Mouse (Mus musculus): ENCODE results near the gene Thsd7a. TPM values are rescaled to one million over a fixed set of nuclear protein-coding genes. Genes with fewer than 3 reads are reported as not detected.

Thsd7a gene
- polyA plus RNA-seq, 1 experiment from 2014 or later = 19.8 TPM

DNA sequence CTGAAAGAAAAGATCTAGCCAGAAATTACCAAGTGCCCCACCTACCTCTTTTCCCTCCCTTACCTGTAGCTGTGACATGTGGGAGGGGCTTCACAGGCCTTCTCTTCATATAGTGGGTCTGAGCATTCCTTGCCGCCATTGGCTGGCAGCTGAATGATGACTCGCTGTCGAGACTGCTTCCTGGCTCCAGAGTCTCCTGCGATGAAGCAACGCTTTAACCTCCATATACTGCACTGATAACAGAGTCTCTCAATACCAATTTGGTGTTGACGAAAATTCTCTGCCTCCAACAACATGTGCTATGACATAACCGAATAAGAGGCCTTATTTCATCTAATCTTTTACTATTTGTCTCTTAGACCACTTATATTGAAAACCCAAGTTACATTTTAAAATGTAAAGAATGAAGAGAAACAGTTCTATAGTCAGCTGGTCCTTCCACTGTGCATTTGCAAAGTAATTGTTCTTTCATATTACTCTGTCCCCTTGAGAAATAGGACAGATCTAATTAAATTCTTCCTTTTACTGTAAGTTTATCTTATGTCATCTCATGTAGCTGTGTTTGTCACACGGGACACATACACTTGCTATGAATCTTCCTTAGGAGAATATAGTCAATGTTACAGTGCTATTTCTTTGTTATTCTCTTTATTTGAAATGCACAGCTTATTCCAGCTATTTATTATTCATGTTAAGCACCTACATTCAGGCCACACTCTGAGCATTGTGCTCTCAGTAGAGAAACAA is 351.3 kb downstream of the Thsd7a start:
- Histone ChIP-seq H3K4me2 (no peak overlapping the region), H3K36me3 (ENCODE audit: control insufficient read depth, insufficient read depth, low read length) (no peaks in the 10 kb centered on the region), H3K27ac (ENCODE audit: low read depth, low read length) (no peak overlapping the region), H3K9me3 (ENCODE audit: control insufficient read depth, low read length) (no peaks in the 10 kb centered on the region), H3K4me3 (ENCODE audit: low read depth, low read length) (no peak overlapping the region), H3K9ac (ENCODE audit: low read length) (no peak overlapping the region), H3K27me3 (ENCODE audit: control insufficient read depth, insufficient read depth, low read length) (no peaks in the 10 kb centered on the region), H3K4me1 (ENCODE audit: control insufficient read depth, insufficient read depth, low read length) (no peaks in the 10 kb centered on the region)
- DNase-seq (ENCODE audit: low spot score, missing footprints) = no peak
- ATAC-seq (ENCODE audit: low FRiP score) = no peak
- WGBS = 90% methylated on average over 8 of the region's 8 CpGs

GRCm38 (mm10) chr6:12393574-12394380 is 355.4 kb downstream of the Thsd7a start:
- no peak overlapping the region for H3K9ac ChIP-seq (ENCODE audit: low read length)
- ATAC-seq (ENCODE audit: low FRiP score) (no peak), DNase-seq (ENCODE audit: low spot score, missing footprints) (no peak)
- no peak overlapping the region for H3K4me3 ChIP-seq (ENCODE audit: low read depth, low read length)
- no peaks in the 10 kb centered on the region for H3K27me3 ChIP-seq (ENCODE audit: control insufficient read depth, insufficient read depth, low read length)
- WGBS = 80% methylated on average over 2 of the region's 2 CpGs
- no peak overlapping the region for H3K27ac ChIP-seq (ENCODE audit: low read depth, low read length)
- no peak overlapping the region for H3K4me2 ChIP-seq
- H3K36me3 ChIP-seq (ENCODE audit: control insufficient read depth, insufficient read depth, low read length) = no peaks in the 10 kb centered on the region
- H3K4me1 ChIP-seq (ENCODE audit: control insufficient read depth, insufficient read depth, low read length) = no peaks in the 10 kb centered on the region
- no peaks in the 10 kb centered on the region for H3K9me3 ChIP-seq (ENCODE audit: control insufficient read depth, low read length)

DNA sequence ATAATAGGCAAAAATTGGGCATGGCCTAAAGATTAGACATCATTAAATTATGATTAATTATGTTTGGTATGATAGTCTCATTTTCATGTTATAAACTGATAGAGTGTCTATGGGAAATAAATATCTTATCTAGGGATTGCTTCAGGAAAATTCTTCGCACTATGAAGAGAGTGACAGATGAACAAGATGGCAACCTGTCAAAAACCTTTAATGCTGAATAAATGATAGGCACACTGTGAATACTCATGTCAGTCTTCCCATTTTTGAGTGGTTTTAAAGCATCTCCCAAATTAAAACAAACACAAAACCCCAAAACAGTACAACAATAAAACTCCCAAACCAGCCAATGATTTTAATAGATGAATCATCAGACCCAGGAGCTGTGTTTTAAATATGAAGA is 362.5 kb downstream of the Thsd7a start:
- no peak overlapping the region for H3K4me3 ChIP-seq (ENCODE audit: low read depth, low read length)
- no peak for ATAC-seq (ENCODE audit: low FRiP score)

DNA sequence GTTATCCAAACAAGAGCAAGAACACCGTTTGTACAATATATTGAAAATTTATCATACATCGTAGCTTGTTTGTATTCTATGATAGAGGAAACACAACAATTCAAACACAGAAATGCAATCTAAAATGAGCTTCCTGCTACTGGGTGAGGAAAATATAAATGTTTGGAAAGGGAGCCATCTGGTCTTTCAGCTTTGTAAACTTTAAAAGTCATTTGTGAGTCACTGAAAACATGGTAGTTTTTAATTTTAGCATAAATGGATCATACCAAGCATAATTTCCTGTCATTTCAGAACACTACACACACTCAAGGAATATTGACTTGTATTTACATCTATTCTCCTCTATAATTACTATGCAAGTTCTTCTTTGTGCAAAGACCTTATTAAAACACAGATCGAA is 363.6 kb downstream of the Thsd7a start:
- no peaks in the 10 kb centered on the region for H3K36me3 ChIP-seq (ENCODE audit: control insufficient read depth, insufficient read depth, low read length)
- no peaks in the 10 kb centered on the region for H3K9me3 ChIP-seq (ENCODE audit: control insufficient read depth, low read length)
- no peaks in the 10 kb centered on the region for H3K4me1 ChIP-seq (ENCODE audit: control insufficient read depth, insufficient read depth, low read length)
- no peak overlapping the region for H3K4me3 ChIP-seq (ENCODE audit: low read depth, low read length)
- no peak overlapping the region for H3K4me2 ChIP-seq
- H3K27ac ChIP-seq (ENCODE audit: low read depth, low read length) = no peak overlapping the region
- H3K9ac ChIP-seq (ENCODE audit: low read length) = no peak overlapping the region
- 90% methylated on average over 3 of the region's 3 CpGs for WGBS
- no peaks in the 10 kb centered on the region for H3K27me3 ChIP-seq (ENCODE audit: control insufficient read depth, insufficient read depth, low read length)
- no peak for DNase-seq (ENCODE audit: low spot score, missing footprints)
- ATAC-seq (ENCODE audit: low FRiP score) = no peak

More for the DNA sequence above, 362.5 kb downstream of the Thsd7a start:
- no peak overlapping the region for H3K27ac ChIP-seq (ENCODE audit: low read depth, low read length)
- no peak overlapping the region for H3K4me2 ChIP-seq
- DNase-seq (ENCODE audit: low spot score, missing footprints) = no peak
- H3K4me1 ChIP-seq (ENCODE audit: control insufficient read depth, insufficient read depth, low read length) = no peaks in the 10 kb centered on the region
- H3K9ac ChIP-seq (ENCODE audit: low read length) = no peak overlapping the region
- WGBS = 98% methylated on average over 1 of the region's 1 CpGs
- H3K27me3 ChIP-seq (ENCODE audit: control insufficient read depth, insufficient read depth, low read length) = no peaks in the 10 kb centered on the region
- H3K9me3 ChIP-seq (ENCODE audit: control insufficient read depth, low read length) = no peaks in the 10 kb centered on the region
- H3K36me3 ChIP-seq (ENCODE audit: control insufficient read depth, insufficient read depth, low read length) = no peaks in the 10 kb centered on the region

DNA sequence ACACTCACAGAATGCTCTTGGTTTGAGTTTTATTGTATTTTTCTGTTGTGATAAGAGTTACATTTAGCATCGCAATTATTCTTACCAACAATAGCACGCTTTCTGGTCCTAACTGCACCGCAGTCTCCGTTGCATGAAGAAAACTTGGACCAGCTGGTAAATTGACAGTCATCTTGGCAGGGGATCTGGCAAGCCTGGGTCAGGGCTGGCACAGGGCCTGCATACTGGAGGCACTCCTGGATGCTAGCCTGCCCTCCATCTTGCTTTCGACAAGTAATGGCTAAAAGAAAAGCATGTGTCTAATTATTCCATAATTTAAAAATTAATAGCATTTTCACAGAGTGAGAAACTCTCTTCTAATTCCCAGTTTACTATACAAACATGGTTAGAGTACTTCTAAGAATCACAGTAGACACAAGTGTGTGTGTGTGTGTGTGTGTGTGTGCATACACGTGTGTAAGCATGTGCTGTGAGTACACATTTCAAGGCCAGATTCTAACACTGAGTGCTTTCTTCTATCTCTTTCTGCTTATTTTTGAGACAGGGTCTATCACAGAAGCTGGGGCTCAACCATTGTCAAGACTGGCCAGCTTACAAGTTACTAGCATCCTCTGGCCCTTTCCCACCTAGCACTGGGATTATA is 368.0 kb downstream of the Thsd7a start:
- 89% methylated on average over 6 of the region's 6 CpGs for whole genome bisulfite sequencing
- DNase-seq (ENCODE audit: low spot score, missing footprints) = no peak

GRCm38 (mm10) chr6:12380717-12381116 is 368.5 kb downstream of the Thsd7a start:
- WGBS = 90% methylated on average over 2 of the region's 2 CpGs
- H3K9me3 ChIP-seq (ENCODE audit: control insufficient read depth, low read length) = no peaks in the 10 kb centered on the region
- DNase-seq (ENCODE audit: low spot score, missing footprints) = no peak
- no peak overlapping the region for H3K9ac ChIP-seq (ENCODE audit: low read length)
- H3K4me2 ChIP-seq = no peak overlapping the region
- H3K36me3 ChIP-seq (ENCODE audit: control insufficient read depth, insufficient read depth, low read length) = no peaks in the 10 kb centered on the region
- H3K4me1 ChIP-seq (ENCODE audit: control insufficient read depth, insufficient read depth, low read length) = no peaks in the 10 kb centered on the region
- no peaks in the 10 kb centered on the region for H3K27me3 ChIP-seq (ENCODE audit: control insufficient read depth, insufficient read depth, low read length)
- no peak for ATAC-seq (ENCODE audit: low FRiP score)
- H3K4me3 ChIP-seq (ENCODE audit: low read depth, low read length) = no peak overlapping the region
- no peak overlapping the region for H3K27ac ChIP-seq (ENCODE audit: low read depth, low read length)

More for the DNA sequence above, 368.0 kb downstream of the Thsd7a start:
- H3K9ac ChIP-seq (ENCODE audit: low read length) = no peak overlapping the region
- H3K27ac ChIP-seq (ENCODE audit: low read depth, low read length) = no peak overlapping the region
- ATAC-seq (ENCODE audit: low FRiP score) = no peak
- H3K4me3 ChIP-seq (ENCODE audit: low read depth, low read length) = no peak overlapping the region
- no peaks in the 10 kb centered on the region for H3K9me3 ChIP-seq (ENCODE audit: control insufficient read depth, low read length)
- H3K36me3 ChIP-seq (ENCODE audit: control insufficient read depth, insufficient read depth, low read length) = no peaks in the 10 kb centered on the region
- H3K4me2 ChIP-seq = no peak overlapping the region
- H3K27me3 ChIP-seq (ENCODE audit: control insufficient read depth, insufficient read depth, low read length) = no peaks in the 10 kb centered on the region
- no peaks in the 10 kb centered on the region for H3K4me1 ChIP-seq (ENCODE audit: control insufficient read depth, insufficient read depth, low read length)

GRCm38 (mm10) chr6:12358737-12359136 is 390.5 kb downstream of the Thsd7a start:
- H3K4me1 ChIP-seq (ENCODE audit: control insufficient read depth, insufficient read depth, low read length) = no peaks in the 10 kb centered on the region
- 89% methylated on average over 2 of the region's 2 CpGs for WGBS
- no peaks in the 10 kb centered on the region for H3K27me3 ChIP-seq (ENCODE audit: control insufficient read depth, insufficient read depth, low read length)
- ATAC-seq (ENCODE audit: low FRiP score) (no peak), DNase-seq (ENCODE audit: low spot score, missing footprints) (no peak)
- H3K36me3 ChIP-seq (ENCODE audit: control insufficient read depth, insufficient read depth, low read length) = no peaks in the 10 kb centered on the region
- no peak overlapping the region for H3K4me2 ChIP-seq
- no peak overlapping the region for H3K27ac ChIP-seq (ENCODE audit: low read depth, low read length)
- H3K9me3 ChIP-seq (ENCODE audit: control insufficient read depth, low read length) = no peaks in the 10 kb centered on the region
- H3K4me3 ChIP-seq (ENCODE audit: low read depth, low read length) = no peak overlapping the region
- no peak overlapping the region for H3K9ac ChIP-seq (ENCODE audit: low read length)

DNA sequence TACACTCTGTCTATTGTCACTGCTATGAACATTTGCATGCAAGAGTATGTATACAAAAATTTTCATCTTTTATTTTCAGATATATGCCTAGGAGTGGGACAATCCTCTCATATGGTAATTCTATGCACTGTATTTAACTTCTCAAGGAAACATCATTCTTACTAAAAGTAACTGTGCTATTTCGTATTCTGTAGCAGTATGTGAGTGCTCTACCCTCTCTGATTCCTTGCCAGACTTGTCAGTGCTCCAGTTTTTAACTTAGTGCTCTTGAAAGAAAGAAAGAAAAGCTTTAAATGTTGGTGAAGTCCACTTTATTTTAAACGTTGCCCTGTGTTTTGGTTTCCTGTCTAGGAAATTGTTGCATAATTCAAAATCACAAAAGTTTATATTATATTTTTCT is 395.6 kb downstream of the Thsd7a start:
- Histone ChIP-seq H3K36me3 (ENCODE audit: control insufficient read depth, insufficient read depth, low read length) (no peaks in the 10 kb centered on the region), H3K27ac (ENCODE audit: low read depth, low read length) (no peak overlapping the region), H3K27me3 (ENCODE audit: control insufficient read depth, insufficient read depth, low read length) (no peaks in the 10 kb centered on the region), H3K9me3 (ENCODE audit: control insufficient read depth, low read length) (no peaks in the 10 kb centered on the region), H3K4me3 (ENCODE audit: low read depth, low read length) (no peak overlapping the region), H3K4me2 (no peak overlapping the region), H3K4me1 (ENCODE audit: control insufficient read depth, insufficient read depth, low read length) (no peaks in the 10 kb centered on the region), H3K9ac (ENCODE audit: low read length) (no peak overlapping the region)
- DNase-seq (ENCODE audit: low spot score, missing footprints) = no peak
- whole genome bisulfite sequencing = 86% methylated on average over 2 of the region's 2 CpGs
- ATAC-seq (ENCODE audit: low FRiP score) = no peak

- 75% methylated on average over 9 of the region's 9 CpGs for WGBS
- no peak overlapping the region for H3K9ac ChIP-seq (ENCODE audit: low read length)
- H3K4me1 ChIP-seq (ENCODE audit: control insufficient read depth, insufficient read depth, low read length) = no peaks in the 10 kb centered on the region
- no peak overlapping the region for H3K4me3 ChIP-seq (ENCODE audit: low read depth, low read length)
- H3K4me2 ChIP-seq = no peak overlapping the region
- H3K27ac ChIP-seq (ENCODE audit: low read depth, low read length) = no peak overlapping the region
- DNase-seq (ENCODE audit: low spot score, missing footprints) (no peak), ATAC-seq (ENCODE audit: low FRiP score) (no peak)
- H3K36me3 ChIP-seq (ENCODE audit: control insufficient read depth, insufficient read depth, low read length) = no peaks in the 10 kb centered on the region
- no peaks in the 10 kb centered on the region for H3K9me3 ChIP-seq (ENCODE audit: control insufficient read depth, low read length)
- H3K27me3 ChIP-seq (ENCODE audit: control insufficient read depth, insufficient read depth, low read length) = no peaks in the 10 kb centered on the region
Observed at GRCm38 (mm10) chr6:12352165-12352719, 397.0 kb downstream of the Thsd7a start.

All from midbrain, embryonic 11.5 days (tissue).